Mouse (Mus musculus) E14TG2a.4 (cell line): ENCODE measurements around the gene Elane.

ENCODE experiments used
- H3K27me3 ChIP-seq: 2 replicates; pipeline ENCODE4 v1.6.1; 2014; ENCODE audit warnings: low read length, control low read depth; ENCODE audit not compliant: insufficient read depth
- H3K36me3 ChIP-seq: 2 replicates; pipeline ENCODE4 v1.6.1; 2014; ENCODE audit warnings: low read length, control low read depth; ENCODE audit not compliant: insufficient read depth
- H3K4me1 ChIP-seq: replicated peaks from 2 replicates; pipeline ENCODE4 v1.6.1; 2014; ENCODE audit warnings: low read depth, low read length, control low read depth
- H3K4me3 ChIP-seq: replicated peaks from 2 replicates; pipeline ENCODE4 v1.5.1; 2014; ENCODE audit warnings: mild to moderate bottlenecking, low read length
- H3K9me3 ChIP-seq: 2 replicates; pipeline ENCODE4 v1.6.1; 2014; ENCODE audit warnings: low read length, control low read depth
- CTCF ChIP-seq: conservative IDR thresholded peaks from 2 replicates; pipeline ENCODE4 v1.5.1; 2014; ENCODE audit warnings: low read length
- NANOG ChIP-seq: IDR thresholded peaks from 2 replicates; pipeline ENCODE4 v1.6.1; 2014; ENCODE audit warnings: borderline replicate concordance, low read length, mixed read lengths
- POU5F1 ChIP-seq: IDR thresholded peaks from 2 replicates; pipeline ENCODE4 v1.6.1; 2014; ENCODE audit warnings: low read length, borderline replicate concordance

Gene Elane

DNA sequence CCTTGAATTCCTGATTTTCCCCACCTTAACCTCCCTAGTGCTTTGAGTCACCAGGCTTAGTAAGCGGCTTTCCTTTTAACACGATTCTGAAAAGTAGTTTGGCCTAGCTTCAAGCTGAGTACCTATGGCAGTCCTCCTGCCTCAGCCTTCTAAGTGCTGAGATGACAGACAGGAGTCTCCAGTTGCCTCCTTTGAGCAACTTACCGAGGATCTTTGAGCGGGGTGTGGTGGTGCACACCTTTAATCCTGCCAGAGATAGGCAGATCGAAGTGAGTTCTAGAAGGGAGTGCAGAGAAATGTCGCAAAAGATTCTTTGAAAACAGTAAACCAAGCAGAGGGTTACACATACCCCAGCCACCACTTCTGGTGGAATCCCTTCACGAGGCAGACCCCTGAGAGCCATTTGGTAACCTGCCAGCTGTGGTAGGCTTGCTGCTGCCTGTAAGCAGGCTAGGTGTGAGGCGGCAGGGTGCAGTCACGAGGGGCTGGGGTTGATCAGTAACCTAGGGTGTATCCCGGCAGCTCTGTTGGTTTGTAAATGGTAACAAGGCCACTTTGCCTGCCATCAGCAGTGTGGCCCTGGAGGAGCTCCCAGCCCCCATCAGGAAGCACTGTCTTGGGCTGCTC, 30.4 kb upstream of the Elane start:
- H3K4me3 ChIP-seq, result peak overlapping the region; percentile 97
- H3K27me3 ChIP-seq, result no peaks in the 10 kb centered on the region
- H3K4me1 ChIP-seq, result peaks cover 74% of the 10 kb centered on the region
- H3K9me3 ChIP-seq, result no peaks in the 10 kb centered on the region
- no peak for TF ChIP-seq POU5F1
- no peak for TF ChIP-seq NANOG
- peaks cover 54% of the 10 kb centered on the region for H3K36me3 ChIP-seq

DNA sequence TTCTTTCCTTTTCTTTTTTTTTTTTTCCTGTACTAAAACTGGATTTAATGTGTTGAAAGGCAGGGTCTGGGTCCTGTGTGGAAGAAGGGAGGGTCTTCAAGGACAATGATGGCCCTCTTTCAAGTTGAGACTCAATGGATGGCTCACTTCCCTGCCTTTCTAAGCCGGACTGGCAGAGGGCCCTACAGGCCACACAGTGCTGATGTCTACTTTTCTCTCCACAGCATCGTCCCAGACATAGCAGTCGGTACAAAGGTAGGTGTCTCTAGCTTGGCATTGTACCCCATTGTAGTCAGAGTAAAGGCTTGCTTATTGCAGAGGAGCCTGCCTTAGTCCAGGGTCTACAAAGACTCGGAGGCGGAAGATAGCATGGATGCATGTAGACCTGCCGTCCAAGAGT, 29.8 kb upstream of the Elane start:
- Histone ChIP-seq H3K9me3 (no peaks in the 10 kb centered on the region), H3K27me3 (no peaks in the 10 kb centered on the region), H3K36me3 (peaks cover 60% of the 10 kb centered on the region), H3K4me1 (peaks cover 74% of the 10 kb centered on the region), H3K4me3 (peak overlapping the region; percentile 97)
- TF ChIP-seq CTCF (no peak), POU5F1 (no peak), NANOG (no peak)

DNA sequence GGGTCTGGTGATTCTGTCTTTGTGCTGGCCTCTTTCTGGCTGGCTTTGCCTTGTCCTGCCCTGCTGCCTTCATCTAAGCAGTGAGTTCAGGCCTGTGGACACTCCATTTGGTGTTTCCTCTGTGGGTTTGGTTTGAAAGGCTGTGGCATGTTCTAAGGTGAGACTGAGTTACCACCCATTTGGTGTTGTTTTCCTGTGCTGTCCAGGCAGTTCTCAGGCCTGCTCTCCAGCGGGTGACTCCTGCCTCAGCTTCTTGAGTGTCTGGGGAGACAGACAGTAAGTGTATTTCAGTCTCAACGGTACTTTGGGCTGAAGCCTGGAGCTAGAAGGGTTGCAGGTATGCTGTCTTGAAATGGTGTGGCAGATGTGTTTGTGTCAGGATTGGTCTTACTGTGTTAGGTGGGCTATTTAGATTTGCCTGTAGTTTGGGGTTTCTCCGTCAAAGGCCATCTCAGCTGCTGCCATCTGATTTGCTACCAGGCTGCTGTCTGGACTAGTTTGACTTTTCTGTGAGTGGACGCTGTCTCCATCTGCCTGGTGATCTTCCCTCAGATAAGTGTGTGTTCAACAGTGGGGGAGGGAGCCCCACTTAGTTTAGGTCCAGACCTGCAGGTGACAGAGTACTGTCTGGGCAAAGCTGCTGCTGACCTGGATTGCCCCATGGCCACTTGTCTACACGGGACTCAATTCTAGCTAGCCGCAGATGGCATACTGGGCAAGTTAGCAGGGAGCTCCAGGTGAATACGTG, 29.2 kb upstream of the Elane start:
- Histone ChIP-seq H3K4me3 (peak overlapping the region; percentile 97), H3K36me3 (peaks cover 66% of the 10 kb centered on the region), H3K27me3 (no peaks in the 10 kb centered on the region), H3K4me1 (peaks cover 73% of the 10 kb centered on the region), H3K9me3 (no peaks in the 10 kb centered on the region)
- TF ChIP-seq POU5F1 (no peak), NANOG (no peak), CTCF (no peak)

DNA sequence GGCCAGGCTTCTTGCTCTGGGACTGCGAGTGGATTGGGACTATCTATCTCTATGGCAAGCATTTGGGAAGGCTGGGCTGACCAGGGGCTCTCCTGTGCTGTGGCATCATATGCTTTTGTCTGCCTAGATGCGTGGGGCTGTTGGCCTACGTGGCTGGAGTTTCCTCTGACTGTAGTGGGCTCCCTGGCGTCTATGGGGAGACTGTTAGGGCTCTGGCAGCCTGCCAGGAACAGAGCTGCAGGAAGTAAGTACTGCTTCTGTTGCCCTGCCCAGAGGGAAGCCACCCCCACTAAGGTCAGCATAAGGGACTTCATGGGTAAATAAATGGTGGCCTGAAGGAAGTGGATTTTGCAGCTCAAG, 28.6 kb upstream of the Elane start:
- Histone ChIP-seq H3K27me3 (no peaks in the 10 kb centered on the region), H3K36me3 (peaks cover 72% of the 10 kb centered on the region), H3K4me3 (peak overlapping the region; percentile 97), H3K4me1 (peaks cover 73% of the 10 kb centered on the region), H3K9me3 (no peaks in the 10 kb centered on the region)
- TF ChIP-seq POU5F1 (no peak), NANOG (no peak), CTCF (no peak)

DNA sequence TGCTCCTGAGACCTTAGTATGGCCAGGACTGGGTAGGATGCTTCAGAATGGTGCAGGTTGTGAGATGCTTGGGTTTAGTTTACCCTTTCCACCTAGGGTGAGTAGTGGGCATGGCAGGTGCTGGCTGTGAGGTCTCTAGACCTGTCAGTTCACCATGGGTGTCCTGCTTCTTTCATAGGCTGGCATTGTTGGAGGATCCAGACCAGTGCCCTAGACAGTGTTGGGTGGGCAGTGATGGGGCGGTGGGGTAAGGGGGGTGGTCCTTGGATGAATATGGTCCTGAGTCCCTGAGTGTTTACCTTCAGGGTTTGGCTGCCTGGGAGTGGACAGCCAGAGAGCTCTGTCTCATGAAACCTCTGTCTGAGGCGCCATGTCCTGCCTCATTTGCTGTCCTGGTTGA, 28.2 kb upstream of the Elane start:
- Histone ChIP-seq H3K36me3 (peaks cover 77% of the 10 kb centered on the region), H3K9me3 (no peaks in the 10 kb centered on the region), H3K27me3 (no peaks in the 10 kb centered on the region), H3K4me1 (peaks cover 73% of the 10 kb centered on the region), H3K4me3 (peak overlapping the region; percentile 97)
- TF ChIP-seq NANOG (no peak), CTCF (no peak), POU5F1 (no peak)

DNA sequence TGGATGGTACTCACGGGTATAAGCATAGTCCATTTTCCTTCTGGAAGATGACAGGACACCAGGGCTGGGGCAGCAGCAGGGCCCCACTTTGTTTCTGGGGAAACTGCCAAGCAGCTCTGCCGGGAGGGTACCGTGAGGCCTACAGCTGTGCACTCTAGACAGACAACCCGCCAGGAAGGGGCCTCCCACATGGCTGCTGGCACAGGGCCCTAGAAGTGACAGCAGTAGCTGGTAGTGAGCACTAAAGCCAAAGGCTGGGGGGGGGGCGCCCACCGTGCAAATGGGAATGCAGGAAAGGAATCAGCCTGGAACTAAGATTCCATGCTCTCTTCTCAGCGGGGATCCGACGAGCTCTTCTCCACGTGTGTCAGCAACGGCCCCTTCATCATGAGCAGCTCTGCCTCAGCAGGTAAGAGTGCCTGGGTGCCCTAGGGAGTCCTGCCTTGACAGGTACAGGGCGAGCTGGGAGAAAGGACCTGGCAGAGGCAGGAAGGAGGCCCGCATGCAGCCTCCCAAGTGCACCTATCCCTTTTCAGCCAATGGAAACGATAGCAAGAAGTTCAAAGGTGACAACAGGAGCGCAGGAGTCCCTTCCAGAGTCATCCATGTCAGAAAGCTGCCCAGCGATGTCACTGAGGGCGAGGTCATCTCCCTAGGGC, 27.5 kb upstream of the Elane start:
- no peak for TF ChIP-seq CTCF
- no peak for TF ChIP-seq NANOG
- no peak for TF ChIP-seq POU5F1
- H3K27me3 ChIP-seq, result no peaks in the 10 kb centered on the region
- peaks cover 72% of the 10 kb centered on the region for H3K4me1 ChIP-seq
- peaks cover 83% of the 10 kb centered on the region for H3K36me3 ChIP-seq
- H3K9me3 ChIP-seq, result no peaks in the 10 kb centered on the region
- peak overlapping the region; percentile 97 for H3K4me3 ChIP-seq

DNA sequence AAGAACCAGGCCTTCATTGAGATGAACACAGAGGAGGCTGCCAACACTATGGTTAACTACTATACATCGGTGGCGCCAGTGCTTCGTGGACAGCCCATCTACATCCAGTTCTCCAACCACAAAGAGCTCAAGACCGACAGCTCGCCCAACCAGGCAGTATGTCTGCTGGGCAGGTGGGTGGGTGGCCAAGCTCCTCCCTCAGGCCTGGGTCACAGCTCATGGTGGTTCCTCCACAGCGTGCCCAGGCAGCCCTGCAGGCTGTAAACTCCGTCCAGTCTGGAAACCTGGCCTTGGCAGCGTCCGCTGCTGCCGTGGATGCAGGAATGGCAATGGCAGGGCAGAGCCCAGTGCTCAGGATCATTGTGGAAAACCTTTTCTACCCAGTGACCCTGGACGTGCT, 26.9 kb upstream of the Elane start:
- TF ChIP-seq POU5F1, result no peak
- no peak for TF ChIP-seq CTCF
- Histone ChIP-seq H3K36me3 (peaks cover 89% of the 10 kb centered on the region), H3K27me3 (no peaks in the 10 kb centered on the region), H3K9me3 (no peaks in the 10 kb centered on the region), H3K4me3 (peak overlapping the region; percentile 97), H3K4me1 (peaks cover 72% of the 10 kb centered on the region)

DNA sequence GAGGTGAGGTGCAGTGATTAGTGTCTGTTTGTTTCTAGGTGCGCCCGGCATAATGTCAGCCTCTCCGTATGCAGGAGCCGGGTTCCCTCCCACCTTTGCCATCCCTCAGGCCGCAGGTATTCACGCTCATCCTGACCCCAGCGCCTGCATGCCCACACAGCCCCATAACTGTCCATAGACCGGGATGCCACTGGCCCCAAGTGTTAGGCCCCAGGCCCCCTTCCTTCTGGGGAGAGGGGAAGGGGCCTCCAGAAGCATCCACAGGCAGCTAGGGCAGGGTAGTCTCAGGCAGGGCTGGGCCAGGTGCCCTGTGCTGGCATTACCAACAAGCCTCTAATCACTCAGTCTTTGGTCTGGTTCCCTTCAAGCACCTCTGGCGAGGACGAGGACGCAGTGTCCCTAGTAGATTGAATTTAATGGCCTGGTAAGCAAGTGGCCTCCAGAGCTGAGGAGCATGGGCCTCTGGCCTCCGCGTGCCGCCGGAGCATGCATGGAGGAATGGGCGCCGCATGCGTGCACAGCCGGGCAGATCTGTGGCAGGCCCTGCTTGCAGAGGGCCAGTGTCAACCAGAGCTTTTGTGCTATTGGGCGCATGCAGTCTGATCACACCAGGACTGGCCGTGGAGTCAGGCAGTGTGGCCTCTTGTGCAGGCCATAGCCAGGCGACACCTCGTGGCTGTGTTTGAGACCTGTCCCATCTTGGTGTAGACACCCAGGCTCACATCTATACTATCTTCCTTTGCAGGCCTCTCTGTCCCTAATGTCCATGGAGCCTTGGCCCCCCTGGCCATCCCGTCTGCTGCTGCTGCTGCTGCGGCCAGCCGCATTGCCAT, 25.8 kb upstream of the Elane start:
- Histone ChIP-seq H3K4me3 (peak overlapping the region; percentile 97), H3K36me3 (peaks cover 98% of the 10 kb centered on the region), H3K4me1 (peaks cover 79% of the 10 kb centered on the region), H3K27me3 (no peaks in the 10 kb centered on the region), H3K9me3 (no peaks in the 10 kb centered on the region)
- TF ChIP-seq NANOG, result no peak
- no peak for TF ChIP-seq CTCF
- TF ChIP-seq POU5F1, result no peak
